Mouse (Mus musculus) lung, embryonic 16.5 days (tissue): ENCODE measurements at regions not wholly inside any gene's neighbourhood (a gene's known extent, or its start where the extent isn't known, plus 50 kb on each side); places are given as distances from the start of the nearest gene placed in this dataset.

Experiments used
- ATAC-seq: fragments of 200-750 bp; cut with Nextera tagmentation; 2 replicates; pipeline ENCODE4 v1.8.0; 2017; ENCODE audit warnings: low read depth, mild to moderate bottlenecking, moderate library complexity
- H3K27ac ChIP-seq: fragments of 300-500 bp; sonication (generic); 2 replicates; pipeline ENCODE4 v1.5.1; 2014; ENCODE audit warnings: mild to moderate bottlenecking, control low read depth, low read length
- H3K27me3 ChIP-seq: fragments of 300-500 bp; sonication (generic); 2 replicates; pipeline ENCODE4 v1.6.1; 2014; ENCODE audit warnings: low read depth, low read length, mixed read lengths; ENCODE audit not compliant: control insufficient read depth, insufficient read depth
- H3K36me3 ChIP-seq: fragments of 300-500 bp; sonication (generic); 2 replicates; pipeline ENCODE4 v1.6.1; 2014; ENCODE audit warnings: low read length; ENCODE audit not compliant: control insufficient read depth, insufficient read depth
- H3K4me1 ChIP-seq: fragments of 300-500 bp; sonication (generic); replicated peaks from 2 replicates; pipeline ENCODE4 v1.6.1; 2014; ENCODE audit warnings: low read length, mixed read lengths; ENCODE audit not compliant: control insufficient read depth, insufficient read depth
- H3K4me2 ChIP-seq: fragments of 300-500 bp; sonication (generic); 2 replicates; pipeline ENCODE4 v1.6.1; 2014; ENCODE audit warnings: low read depth, low read length, control low read depth
- H3K4me3 ChIP-seq: fragments of 300-500 bp; sonication (generic); 2 replicates; pipeline ENCODE4 v1.5.1; 2014; ENCODE audit warnings: mild to moderate bottlenecking, low read length, control low read depth
- H3K9ac ChIP-seq: fragments of 300-500 bp; sonication (generic); 2 replicates; pipeline ENCODE4 v1.6.1; 2014; ENCODE audit warnings: low read length, control low read depth
- H3K9me3 ChIP-seq: fragments of 300-500 bp; sonication (generic); 2 replicates; pipeline ENCODE4 v1.6.1; 2016; ENCODE audit warnings: low read length; ENCODE audit not compliant: control insufficient read depth
- WGBS: fragments of 180-500 bp; shearing (Covaris S2); extraction: QIAGEN DNeasy Blood & Tissue Kit; methylation state at CpG from one replicate; pipeline ENCODE4 v1.1.7; 2014; 5-methylcytosine and 5-hydroxymethylcytosine counted together

- Histone ChIP-seq H3K4me3 (no peak overlapping the region), H3K4me1 (no peaks in the 10 kb centered on the region), H3K9ac (no peak overlapping the region), H3K4me2 (no peak overlapping the region), H3K36me3 (no peaks in the 10 kb centered on the region), H3K9me3 (peaks cover 2% of the 10 kb centered on the region; the same call in 1 of the 2 replicates), H3K27ac (no peak overlapping the region), H3K27me3 (no peaks in the 10 kb centered on the region)
- no peak for ATAC-seq
- 52% methylated on average over 9 of the region's 9 CpGs for WGBS
Observed at GRCm38 (mm10) chr12:73449911-73450520, 96.2 kb downstream of the Tmem30b start.

GRCm38 (mm10) chr12:73449069-73449468 is 97.1 kb downstream of the Tmem30b start:
- peak; percentile 80 for ATAC-seq

GRCm38 (mm10) chr12:73448388-73448965 is 97.7 kb downstream of the Tmem30b start:
- 28% methylated on average over 10 of the region's 10 CpGs for WGBS

More at GRCm38 (mm10) chr12:73449069-73449468, 97.1 kb downstream of the Tmem30b start:
- H3K9ac ChIP-seq: no peak overlapping the region
- 24% methylated on average over 9 of the region's 9 CpGs for WGBS
- H3K4me1 ChIP-seq: no peaks in the 10 kb centered on the region
- peaks cover 2% of the 10 kb centered on the region; the same call in 1 of the 2 replicates for H3K9me3 ChIP-seq
- peak overlapping the region; percentile 28 for H3K4me2 ChIP-seq
- H3K27me3 ChIP-seq: no peaks in the 10 kb centered on the region
- no peaks in the 10 kb centered on the region for H3K36me3 ChIP-seq
- H3K4me3 ChIP-seq: peak overlapping the region; percentile 1; the same call in 1 of the 2 replicates
- H3K27ac ChIP-seq: no peak overlapping the region

GRCm38 (mm10) chr12:73447172-73447571 is 99.0 kb downstream of the Tmem30b start:
- H3K4me2 ChIP-seq: no peak overlapping the region
- no peak for ATAC-seq
- H3K4me1 ChIP-seq: no peaks in the 10 kb centered on the region
- 84% methylated on average over 6 of the region's 6 CpGs for WGBS
- H3K27me3 ChIP-seq: no peaks in the 10 kb centered on the region
- H3K4me3 ChIP-seq: no peak overlapping the region
- no peak overlapping the region for H3K27ac ChIP-seq
- H3K9me3 ChIP-seq: peaks cover 2% of the 10 kb centered on the region; the same call in 1 of the 2 replicates
- no peak overlapping the region for H3K9ac ChIP-seq
- no peaks in the 10 kb centered on the region for H3K36me3 ChIP-seq

More at GRCm38 (mm10) chr12:73448388-73448965, 97.7 kb downstream of the Tmem30b start:
- Histone ChIP-seq H3K27ac (no peak overlapping the region), H3K4me3 (peak overlapping the region; percentile 1; the same call in 1 of the 2 replicates), H3K4me1 (no peaks in the 10 kb centered on the region), H3K4me2 (peak overlapping the region; percentile 28), H3K9me3 (peaks cover 2% of the 10 kb centered on the region; the same call in 1 of the 2 replicates), H3K36me3 (no peaks in the 10 kb centered on the region), H3K9ac (no peak overlapping the region), H3K27me3 (no peaks in the 10 kb centered on the region)
- ATAC-seq: no peak

- WGBS: 72% methylated on average over 7 of the region's 7 CpGs
- H3K4me3 ChIP-seq: no peak overlapping the region
- ATAC-seq: no peak
- peaks cover 2% of the 10 kb centered on the region; the same call in 1 of the 2 replicates for H3K9me3 ChIP-seq
- H3K36me3 ChIP-seq: no peaks in the 10 kb centered on the region
- H3K27me3 ChIP-seq: no peaks in the 10 kb centered on the region
- no peak overlapping the region for H3K9ac ChIP-seq
- no peak overlapping the region for H3K4me2 ChIP-seq
- H3K4me1 ChIP-seq: no peaks in the 10 kb centered on the region
- H3K27ac ChIP-seq: no peak overlapping the region
Observed at GRCm38 (mm10) chr12:73446148-73446547, 100.0 kb downstream of the Tmem30b start.

- Histone ChIP-seq H3K27me3 (no peaks in the 10 kb centered on the region), H3K4me1 (no peaks in the 10 kb centered on the region), H3K4me3 (no peak overlapping the region), H3K27ac (no peak overlapping the region), H3K4me2 (no peak overlapping the region), H3K9me3 (peaks cover 2% of the 10 kb centered on the region; the same call in 1 of the 2 replicates), H3K36me3 (no peaks in the 10 kb centered on the region), H3K9ac (no peak overlapping the region)
- ATAC-seq: no peak
- WGBS: 82% methylated on average over 10 of the region's 10 CpGs
Observed at GRCm38 (mm10) chr12:73445562-73445961, 100.6 kb downstream of the Tmem30b start.

- no peaks in the 10 kb centered on the region for H3K27me3 ChIP-seq
- no peaks in the 10 kb centered on the region for H3K36me3 ChIP-seq
- no peaks in the 10 kb centered on the region for H3K4me1 ChIP-seq
- peaks cover 2% of the 10 kb centered on the region; the same call in 1 of the 2 replicates for H3K9me3 ChIP-seq
- 51% methylated on average over 10 of the region's 10 CpGs for WGBS
- ATAC-seq: no peak
- H3K9ac ChIP-seq: no peak overlapping the region
- no peak overlapping the region for H3K27ac ChIP-seq
- no peak overlapping the region for H3K4me3 ChIP-seq
- no peak overlapping the region for H3K4me2 ChIP-seq
Observed at GRCm38 (mm10) chr12:73445128-73445527, 101.1 kb downstream of the Tmem30b start.

GRCm38 (mm10) chr12:73441326-73441725 is 104.9 kb downstream of the Tmem30b start:
- H3K4me2 ChIP-seq: no peak overlapping the region
- H3K9me3 ChIP-seq: no peaks in the 10 kb centered on the region
- no peak overlapping the region for H3K9ac ChIP-seq
- H3K4me1 ChIP-seq: no peaks in the 10 kb centered on the region
- no peaks in the 10 kb centered on the region for H3K27me3 ChIP-seq
- ATAC-seq: no peak
- 48% methylated on average over 1 of the region's 1 CpGs for WGBS
- no peaks in the 10 kb centered on the region for H3K36me3 ChIP-seq
- no peak overlapping the region for H3K27ac ChIP-seq
- no peak overlapping the region for H3K4me3 ChIP-seq

GRCm38 (mm10) chr12:73434684-73435083 is 111.5 kb downstream of the Tmem30b start:
- Histone ChIP-seq H3K4me3 (no peak overlapping the region), H3K4me1 (no peaks in the 10 kb centered on the region), H3K27me3 (no peaks in the 10 kb centered on the region), H3K9me3 (no peaks in the 10 kb centered on the region), H3K27ac (no peak overlapping the region), H3K4me2 (no peak overlapping the region), H3K9ac (no peak overlapping the region), H3K36me3 (no peaks in the 10 kb centered on the region)
- 39% methylated on average over 10 of the region's 10 CpGs for WGBS
- no peak for ATAC-seq
